Mouse (Mus musculus) heart, embryonic 14.5 days (tissue): Measurements from ENCODE around the gene Mcm2. TPM values are rescaled to one million over a fixed set of nuclear protein-coding genes. Genes with fewer than 3 reads are reported as not detected.
A peak's percentile ranks its signal among the peaks of the same experiment; 100 is the strongest.

ENCODE experiments used
- ATAC-seq: fragments of 200-750 bp; cut with Nextera tagmentation; 2 replicates; pipeline ENCODE4 v1.8.0; 2017; ENCODE audit warnings: low read depth, moderate TSS enrichment; ENCODE audit not compliant: insufficient number of reproducible peaks, insufficient read depth, low FRiP score
- H3K27ac ChIP-seq, 2 experiments: fragments of 200-500 bp in 1 of 2; fragments of 300-500 bp in 1 of 2; sonication (generic) in 1 of 2; replicated peaks in 1 of 2; 2 replicates each; pipeline ENCODE4 v1.5.1; 2012 to 2014; ENCODE audit warnings: low read depth in 2 of 2, low read length in 2 of 2, control low read depth in 1 of 2, mild to moderate bottlenecking in 1 of 2, mixed read lengths in 1 of 2; ENCODE audit not compliant: control insufficient read depth in 1 of 2, insufficient read depth in 1 of 2
- H3K27me3 ChIP-seq: fragments of 300-500 bp; sonication (generic); 2 replicates; pipeline ENCODE4 v1.6.1; 2014; ENCODE audit warnings: mild to moderate bottlenecking, low read length, control low read depth; ENCODE audit not compliant: control insufficient read depth, insufficient read depth
- H3K36me3 ChIP-seq: fragments of 300-500 bp; sonication (generic); 2 replicates; pipeline ENCODE4 v1.6.1; 2014; ENCODE audit warnings: mild to moderate bottlenecking, control low read depth, low read length, mixed read lengths; ENCODE audit not compliant: control insufficient read depth, insufficient read depth
- H3K4me1 ChIP-seq, 2 experiments: fragments of 200-500 bp in 1 of 2; fragments of 300-500 bp in 1 of 2; sonication (generic) in 1 of 2; 2 replicates each; pipeline ENCODE4 v1.6.1; 2012 to 2014; ENCODE audit warnings: low read length in 2 of 2, control low read depth in 1 of 2, mixed read lengths in 1 of 2; ENCODE audit not compliant: control insufficient read depth in 2 of 2, insufficient read depth in 2 of 2
- H3K4me2 ChIP-seq: fragments of 300-500 bp; sonication (generic); 2 replicates; pipeline ENCODE4 v1.6.1; 2014; ENCODE audit warnings: mild to moderate bottlenecking, low read length
- H3K4me3 ChIP-seq, 2 experiments: fragments of 200-500 bp in 1 of 2; fragments of 300-500 bp in 1 of 2; sonication (generic) in 1 of 2; 2 replicates each; pipeline ENCODE4 v1.5.1; 2012 to 2014; ENCODE audit warnings: low read length in 2 of 2, mild to moderate bottlenecking in 2 of 2, control low read depth in 1 of 2, low read depth in 1 of 2, moderate library complexity in 1 of 2; ENCODE audit not compliant: control insufficient read depth in 1 of 2, insufficient read depth in 1 of 2
- H3K9ac ChIP-seq: fragments of 300-500 bp; sonication (generic); 2 replicates; pipeline ENCODE4 v1.6.1; 2014; ENCODE audit warnings: mild to moderate bottlenecking, low read length
- H3K9me3 ChIP-seq: fragments of 300-500 bp; sonication (generic); 2 replicates; pipeline ENCODE4 v1.6.1; 2016; ENCODE audit warnings: low read length, control low read depth; ENCODE audit not compliant: control insufficient read depth
- WGBS: fragments of 180-500 bp; shearing (Covaris S2); extraction: QIAGEN DNeasy Blood & Tissue Kit; methylation state at CpG from one replicate; pipeline ENCODE4 v1.1.7; 2014; 5-methylcytosine and 5-hydroxymethylcytosine counted together
- polyA plus RNA-seq: library from polyadenylated mRNA; unstranded; fragments of >200 nt; fragmentation: Nextera tagmentation; extraction: Ambion mirVana; gene quantifications from 2 replicates; pipeline ENCODE4 v1.2.1, GENCODE M21; 2014

The Mcm2 gene
- polyA plus RNA-seq, 1 experiment from 2014 or later = 79.2 TPM

- ATAC-seq = no peak
- no peak overlapping the region for H3K27ac ChIP-seq
- no peaks in the 10 kb centered on the region for H3K27me3 ChIP-seq
- no peaks in the 10 kb centered on the region for H3K4me1 ChIP-seq
- H3K36me3 ChIP-seq = peaks cover 98% of the 10 kb centered on the region
- H3K9ac ChIP-seq = no peak overlapping the region
- 87% methylated on average over 2 of the region's 2 CpGs for WGBS
- H3K4me2 ChIP-seq = no peak overlapping the region
- H3K9me3 ChIP-seq = no peaks in the 10 kb centered on the region
- no peak overlapping the region for H3K4me3 ChIP-seq
Measured at GRCm38 (mm10) chr6:88886417-88886967, 12.1 kb downstream of the Mcm2 start.

GRCm38 (mm10) chr6:88885644-88886416, 12.8 kb downstream of the Mcm2 start:
- no peak overlapping the region for H3K4me3 ChIP-seq
- H3K36me3 ChIP-seq = peaks cover 96% of the 10 kb centered on the region
- H3K4me2 ChIP-seq = no peak overlapping the region
- no peak overlapping the region for H3K27ac ChIP-seq
- H3K4me1 ChIP-seq = no peaks in the 10 kb centered on the region
- H3K9me3 ChIP-seq = no peaks in the 10 kb centered on the region
- H3K27me3 ChIP-seq = no peaks in the 10 kb centered on the region
- 93% methylated on average over 12 of the region's 12 CpGs for WGBS
- H3K9ac ChIP-seq = no peak overlapping the region
- no peak for ATAC-seq

GRCm38 (mm10) chr6:88884690-88885089, 13.9 kb downstream of the Mcm2 start:
- H3K27me3 ChIP-seq = no peaks in the 10 kb centered on the region
- H3K4me3 ChIP-seq = no peak overlapping the region
- no peak overlapping the region for H3K27ac ChIP-seq
- H3K4me1 ChIP-seq = no peaks in the 10 kb centered on the region
- 93% methylated on average over 17 of the region's 17 CpGs for WGBS
- H3K9me3 ChIP-seq = no peaks in the 10 kb centered on the region
- H3K36me3 ChIP-seq = peaks cover 89% of the 10 kb centered on the region
- no peak for ATAC-seq
- H3K9ac ChIP-seq = no peak overlapping the region
- H3K4me2 ChIP-seq = no peak overlapping the region

GRCm38 (mm10) chr6:88884195-88884594, 14.4 kb downstream of the Mcm2 start:
- Histone ChIP-seq H3K4me3 (no peak overlapping the region), H3K36me3 (peaks cover 84% of the 10 kb centered on the region), H3K4me2 (no peak overlapping the region), H3K9me3 (no peaks in the 10 kb centered on the region), H3K27me3 (no peaks in the 10 kb centered on the region), H3K4me1 (no peaks in the 10 kb centered on the region), H3K27ac (no peak overlapping the region), H3K9ac (no peak overlapping the region)
- ATAC-seq = no peak
- 86% methylated on average over 10 of the region's 10 CpGs for WGBS

- 87% methylated on average over 7 of the region's 7 CpGs for WGBS
- ATAC-seq = no peak
- Histone ChIP-seq H3K4me3 (no peak overlapping the region), H3K4me1 (no peaks in the 10 kb centered on the region), H3K36me3 (peaks cover 56% of the 10 kb centered on the region), H3K9me3 (no peaks in the 10 kb centered on the region), H3K27ac (no peak overlapping the region), H3K9ac (no peak overlapping the region), H3K27me3 (no peaks in the 10 kb centered on the region), H3K4me2 (no peak overlapping the region)
Measured at GRCm38 (mm10) chr6:88881334-88881733, 17.2 kb downstream of the Mcm2 start.

GRCm38 (mm10) chr6:88879471-88879870, 19.1 kb downstream of the Mcm2 start:
- 63% methylated on average over 4 of the region's 4 CpGs for WGBS
- H3K4me3 ChIP-seq = no peak overlapping the region
- H3K27me3 ChIP-seq = peaks cover 11% of the 10 kb centered on the region
- no peak for ATAC-seq
- peaks cover 0 to 2% of the 10 kb centered on the region in 2 experiments; a peak in 1 of 4 replicates for H3K4me1 ChIP-seq
- no peaks in the 10 kb centered on the region for H3K9me3 ChIP-seq
- H3K36me3 ChIP-seq = peaks cover 37% of the 10 kb centered on the region
- no peak overlapping the region for H3K4me2 ChIP-seq
- H3K9ac ChIP-seq = no peak overlapping the region
- no peak overlapping the region for H3K27ac ChIP-seq

GRCm38 (mm10) chr6:88874868-88875508, 23.6 kb downstream of the Mcm2 start, which contains the start of gene Podxl2:
Gene Podxl2 (minus strand): TSS chr6:88875044.
- Histone ChIP-seq H3K4me3 (peak within 1 kb of the TSS; percentile 73 to 75), H3K27me3 (peaks cover 18% of the 10 kb centered on the region), H3K9ac (peak within 1 kb of the TSS; percentile 80), H3K4me2 (peak within 1 kb of the TSS; percentile 99), H3K9me3 (no peaks in the 10 kb centered on the region), H3K36me3 (no peaks in the 10 kb centered on the region), H3K27ac (no peak within 1 kb of the TSS), H3K4me1 (peaks cover 3 to 4% of the 10 kb centered on the region in 2 experiments; a peak in 2 of 4 replicates)
- 5% methylated on average over 63 of the region's 63 CpGs for WGBS
- ATAC-seq = peak; percentile 38
